Mouse (Mus musculus) v-Abl transformed pro-B cells (cell line): ENCODE results near the gene Rae1.

ENCODE experiments used
- in situ Hi-C, 2 experiments: fragments of 400-800 bp; cut with MboI; formaldehyde crosslinking; loops; one replicate each; pipeline ENCODE4 v1.15.1; 2025; ENCODE audit not compliant: unreplicated experiment in 2 of 2

The Rae1 gene

GRCm38 (mm10) chr2:173060450-173060849 is 60.5 kb downstream of the Rae1 start:
- in situ Hi-C loops: no loop called here

- in situ Hi-C loops: no loop called here
Observed at GRCm38 (mm10) chr2:173061443-173062351, 61.8 kb downstream of the Rae1 start.

- in situ Hi-C loops: no loop called here
Observed at GRCm38 (mm10) chr2:173063219-173063618, 63.3 kb downstream of the Rae1 start.

GRCm38 (mm10) chr2:173064864-173065263 is 64.9 kb downstream of the Rae1 start:
- in situ Hi-C loops: no loop called here
